Mouse (Mus musculus) limb, embryonic 14.5 days (tissue): ENCODE data around the gene Nat8l. TPM values are rescaled to one million over a fixed set of nuclear protein-coding genes. Genes with fewer than 3 reads are reported as not detected.
"Not testable (repeated sequence)": the region's sequence is repeated elsewhere in the genome, so short reads cannot be mapped to it uniquely, and the experiment has no call there.

ENCODE experiments used
- ATAC-seq: fragments of 200-750 bp; cut with Nextera tagmentation; 2 replicates; pipeline ENCODE4 v1.8.0; 2017; ENCODE audit warnings: low read depth, moderate number of reproducible peaks, moderate TSS enrichment; ENCODE audit not compliant: low FRiP score
- DNase-seq: peaks from one replicate; pipeline ENCODE4 v3.0.0-alpha.2; 2015; ENCODE audit warnings: low spot score
- H3K27ac ChIP-seq: fragments of 300-500 bp; sonication (generic); replicated peaks from 2 replicates; pipeline ENCODE4 v1.5.1; 2014; ENCODE audit warnings: low read depth, mild to moderate bottlenecking, low read length, moderate library complexity, mixed read lengths
- H3K27me3 ChIP-seq: fragments of 300-500 bp; sonication (generic); 2 replicates; pipeline ENCODE4 v1.6.1; 2014; ENCODE audit warnings: low read length, mixed read lengths; ENCODE audit not compliant: control insufficient read depth, insufficient read depth
- H3K36me3 ChIP-seq: fragments of 300-500 bp; sonication (generic); 2 replicates; pipeline ENCODE4 v1.6.1; 2014; ENCODE audit warnings: mild to moderate bottlenecking, low read length, moderate library complexity, mixed read lengths; ENCODE audit not compliant: control insufficient read depth, insufficient read depth
- H3K4me1 ChIP-seq: fragments of 300-500 bp; sonication (generic); 2 replicates; pipeline ENCODE4 v1.6.1; 2014; ENCODE audit warnings: antibody characterized with exemption, low read length, mixed read lengths; ENCODE audit not compliant: control insufficient read depth, insufficient read depth
- H3K4me2 ChIP-seq: fragments of 300-500 bp; sonication (generic); replicated peaks from 2 replicates; pipeline ENCODE4 v1.6.1; 2014; ENCODE audit warnings: low read depth, mild to moderate bottlenecking, low read length, moderate library complexity; ENCODE audit not compliant: severe bottlenecking
- H3K4me3 ChIP-seq: fragments of 300-500 bp; sonication (generic); replicated peaks from 2 replicates; pipeline ENCODE4 v1.5.1; 2014; ENCODE audit warnings: low read length
- H3K9ac ChIP-seq: fragments of 300-500 bp; sonication (generic); 2 replicates; pipeline ENCODE4 v1.6.1; 2014; ENCODE audit warnings: mild to moderate bottlenecking, low read depth, low read length, moderate library complexity; ENCODE audit not compliant: severe bottlenecking
- H3K9me3 ChIP-seq: fragments of 300-500 bp; sonication (generic); 2 replicates; pipeline ENCODE4 v1.6.1; 2016; ENCODE audit warnings: low read length; ENCODE audit not compliant: control insufficient read depth
- POLR2A ChIP-seq: fragments of 200-500 bp; IDR thresholded peaks from 2 replicates; pipeline ENCODE4 v1.8.0; 2012; ENCODE audit warnings: inconsistent platforms, mild to moderate bottlenecking, moderate library complexity, borderline replicate concordance; ENCODE audit not compliant: insufficient read depth, insufficient read length; ENCODE audit errors: extremely low read depth
- WGBS: fragments of 180-500 bp; shearing (Covaris S2); extraction: QIAGEN DNeasy Blood & Tissue Kit; methylation state at CpG from one replicate; pipeline ENCODE4 v1.1.7; 2014; 5-methylcytosine and 5-hydroxymethylcytosine counted together
- polyA plus RNA-seq, 2 experiments: library from polyadenylated mRNA; depleted of rRNA in 1 of 2; stranded (reverse) in 1 of 2; unstranded in 1 of 2; fragments of >200 nt; fragmentation: Nextera tagmentation in 1 of 2; extraction: Ambion mirVana in 1 of 2; gene quantifications; 2 replicates each; pipeline versions ENCODE4 v1.2.1 to v1.2.3; 2012 to 2014

Nat8l gene
- polyA plus RNA-seq (2012; rRNA removed) (1.1 and 1.2 TPM in 2 replicates), polyA plus RNA-seq (2014; fragmentation: Nextera tagmentation; extraction: Ambion mirVana) (0.26 and 0.28 TPM in 2 replicates)

DNA sequence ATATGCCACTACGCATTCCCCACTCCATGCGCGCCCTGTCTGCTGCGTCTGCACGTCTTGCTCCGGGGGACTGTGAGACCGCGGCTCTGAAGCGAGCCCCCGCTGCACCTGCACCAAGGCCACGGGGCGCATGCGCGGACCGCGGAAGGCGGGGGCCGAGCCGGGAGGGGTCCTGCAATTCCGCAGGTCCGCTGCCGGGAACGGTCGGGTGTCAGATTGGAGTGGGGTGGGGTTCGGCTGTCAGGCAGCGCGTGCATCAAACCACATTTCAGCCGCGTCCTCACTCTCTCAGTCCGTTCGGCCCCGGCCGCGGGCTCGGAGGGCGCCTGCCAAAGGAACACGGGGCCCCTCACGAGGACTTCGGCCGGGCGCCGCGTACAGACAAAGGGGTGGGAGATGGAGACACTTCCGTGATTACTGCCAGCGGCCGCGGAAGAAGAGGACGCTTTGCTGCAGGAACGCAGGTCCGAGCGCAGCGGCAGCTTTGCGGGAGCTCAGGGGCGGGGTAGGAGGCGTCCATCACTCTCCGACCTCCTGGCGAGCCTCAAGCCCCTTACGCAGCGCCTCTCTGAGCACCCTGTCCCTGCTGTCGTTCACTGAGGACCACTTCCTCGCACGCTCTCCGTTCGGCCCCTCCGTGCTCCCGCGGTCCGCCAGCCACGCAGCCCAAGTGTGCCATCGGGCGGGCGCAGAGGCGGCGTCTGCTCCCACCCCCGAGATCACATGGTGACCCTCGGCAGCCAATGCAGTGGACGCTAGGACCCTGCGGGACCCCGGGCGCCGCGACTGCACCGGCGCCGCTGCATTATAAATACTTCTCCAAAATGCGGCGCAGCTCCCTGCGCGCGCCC is at the start of gene Nat8l:
TSS of gene Nat8l (plus strand) at position 142 of the 851 bp plus-strand sequence.
- peak within 1 kb of the TSS; percentile 60 for H3K4me3 ChIP-seq
- H3K9me3 ChIP-seq = no peaks in the 10 kb centered on the region
- under 1% methylated on average over 70 of the region's 90 CpGs for WGBS
- no peaks in the 10 kb centered on the region for H3K36me3 ChIP-seq
- DNase-seq = peak; percentile 53
- ATAC-seq = peak; percentile 81
- peaks cover 6% of the 10 kb centered on the region for H3K4me1 ChIP-seq
- peak within 1 kb of the TSS; percentile 41 for H3K9ac ChIP-seq
- no peak within 1 kb of the TSS for H3K27ac ChIP-seq
- TF ChIP-seq POLR2A = no peak
- H3K4me2 ChIP-seq = peak within 1 kb of the TSS; percentile 96
- H3K27me3 ChIP-seq = peaks cover 54% of the 10 kb centered on the region

DNA sequence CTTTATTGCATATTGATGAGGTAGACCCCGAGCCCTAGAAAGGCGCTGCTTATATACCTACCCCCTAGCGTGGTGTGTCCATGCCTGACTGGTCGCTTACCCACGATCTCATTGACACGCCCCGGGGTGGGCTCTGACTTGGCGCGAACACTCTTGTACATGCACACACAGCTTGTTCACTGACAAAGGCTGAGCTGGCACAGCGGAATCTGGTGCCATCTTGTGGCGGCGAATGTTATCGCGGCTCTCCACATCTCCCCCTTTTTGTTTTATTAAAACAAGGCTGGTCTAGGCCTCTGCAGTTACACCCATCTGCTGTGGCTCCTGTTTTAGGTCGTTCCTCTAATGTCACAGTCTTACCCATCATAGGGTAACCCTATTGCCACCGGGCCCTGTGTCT is 48.7 kb upstream of the Nat8l start:
- H3K9ac ChIP-seq, H3K27me3 ChIP-seq, H3K9me3 ChIP-seq, ATAC-seq, H3K27ac ChIP-seq, H3K4me3 ChIP-seq, H3K36me3 ChIP-seq, H3K4me1 ChIP-seq, DNase-seq, H3K4me2 ChIP-seq: not testable (repeated sequence)
- WGBS = 91% methylated on average over 16 of the region's 16 CpGs

DNA sequence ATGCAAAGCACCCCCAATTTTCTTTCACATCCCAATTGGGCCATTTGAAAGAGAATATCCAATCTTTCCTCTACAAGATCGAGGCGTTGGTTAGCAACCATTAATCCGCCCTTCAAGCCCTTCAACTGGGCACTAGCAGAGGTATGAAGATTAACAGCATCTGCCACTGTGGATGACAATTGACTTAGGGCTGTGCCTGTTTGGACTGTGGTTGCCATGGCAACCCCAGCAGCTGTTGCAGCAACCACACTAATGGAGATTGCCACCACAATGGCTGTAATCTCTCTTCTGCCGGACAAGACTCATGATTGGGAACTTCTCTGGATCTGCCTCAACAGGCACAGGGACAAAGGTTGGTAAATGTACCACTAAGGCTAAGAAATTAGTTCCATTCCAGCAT is 47.5 kb upstream of the Nat8l start:
- H3K4me1 ChIP-seq = no peaks in the 10 kb centered on the region
- ATAC-seq (no peak), DNase-seq (no peak)
- no peak overlapping the region for H3K9ac ChIP-seq
- no peak overlapping the region for H3K27ac ChIP-seq
- no peaks in the 10 kb centered on the region for H3K36me3 ChIP-seq
- 84% methylated on average over 4 of the region's 4 CpGs for WGBS
- no peak for TF ChIP-seq POLR2A
- no peak overlapping the region for H3K4me2 ChIP-seq
- no peaks in the 10 kb centered on the region for H3K27me3 ChIP-seq
- peaks cover 9% of the 10 kb centered on the region; the same call in 1 of the 2 replicates for H3K9me3 ChIP-seq
- H3K4me3 ChIP-seq = no peak overlapping the region

DNA sequence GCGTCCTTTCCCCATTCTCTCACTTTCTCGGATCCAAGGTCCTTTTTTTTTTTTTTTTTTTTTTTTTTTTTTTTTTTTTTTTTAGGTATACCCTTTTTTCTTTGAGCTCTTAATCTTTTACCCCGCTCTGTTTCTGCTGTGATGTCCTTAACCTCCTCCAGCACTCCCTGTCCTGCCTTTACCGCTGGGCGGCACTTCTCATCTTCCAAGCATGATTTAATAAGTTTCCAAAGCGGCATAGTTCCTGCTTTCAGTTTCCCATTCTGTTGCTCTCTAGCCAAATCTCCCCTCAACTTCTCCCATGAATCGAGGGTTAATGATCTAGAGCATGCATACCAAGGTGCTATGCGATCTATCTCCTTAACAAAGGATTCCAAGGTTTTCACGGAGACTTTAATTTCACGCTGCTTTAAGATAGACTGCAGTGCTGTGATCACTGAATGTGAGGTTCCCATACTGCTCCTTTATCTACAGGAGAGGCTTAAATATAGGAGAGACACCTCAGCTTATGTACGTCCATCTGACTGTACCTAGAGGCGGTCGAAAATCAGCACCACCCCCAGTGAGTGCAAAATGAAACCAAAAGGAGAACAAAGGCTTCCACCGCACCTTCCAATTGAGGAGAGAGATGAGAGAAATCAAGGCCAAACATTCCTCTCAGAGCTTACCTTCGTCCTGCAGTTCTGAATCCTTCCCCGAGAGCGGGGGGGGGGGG is 42.2 kb upstream of the Nat8l start:
- DNase-seq (no peak), ATAC-seq (no peak)
- Histone ChIP-seq H3K9ac (no peak overlapping the region), H3K36me3 (no peaks in the 10 kb centered on the region), H3K4me2 (no peak overlapping the region), H3K27ac (no peak overlapping the region), H3K27me3 (no peaks in the 10 kb centered on the region), H3K4me3 (no peak overlapping the region), H3K4me1 (no peaks in the 10 kb centered on the region), H3K9me3 (peaks cover 14% of the 10 kb centered on the region)
- no peak for TF ChIP-seq POLR2A
- WGBS = 85% methylated on average over 17 of the region's 17 CpGs

DNA sequence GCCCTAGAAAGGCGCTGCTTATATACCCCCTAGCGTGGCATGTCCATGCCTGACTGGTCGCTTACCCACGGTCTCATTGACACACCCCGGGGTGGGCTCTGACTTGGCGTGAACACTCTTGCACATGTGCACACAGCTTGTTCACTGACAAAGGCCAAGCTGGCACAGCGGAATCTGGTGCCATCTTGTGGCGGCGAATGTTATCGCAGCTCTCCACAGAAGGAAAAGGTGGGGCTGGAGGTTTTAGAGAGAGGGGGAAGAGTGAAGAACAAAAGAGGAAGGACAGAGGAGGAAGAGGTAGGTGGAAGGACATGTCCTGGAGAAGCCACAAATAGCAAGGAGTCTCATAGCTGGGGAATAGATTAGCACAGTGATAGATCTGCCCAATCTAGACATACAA is 41.4 kb upstream of the Nat8l start:
- peaks cover 14% of the 10 kb centered on the region for H3K9me3 ChIP-seq
- H3K27me3 ChIP-seq = no peaks in the 10 kb centered on the region
- H3K36me3 ChIP-seq = no peaks in the 10 kb centered on the region
- WGBS = 44% methylated on average over 10 of the region's 10 CpGs
- H3K4me1 ChIP-seq = no peaks in the 10 kb centered on the region
- no peak overlapping the region for H3K9ac ChIP-seq
- no peak for TF ChIP-seq POLR2A
- H3K27ac ChIP-seq = no peak overlapping the region
- DNase-seq (peak; percentile 16), ATAC-seq (no peak)
- no peak overlapping the region for H3K4me3 ChIP-seq
- no peak overlapping the region for H3K4me2 ChIP-seq
